Mouse (Mus musculus) cerebellum, adult (tissue): ENCODE data around the gene Fam151a.
"Not testable (repeated sequence)": the region's sequence is repeated elsewhere in the genome, so short reads cannot be mapped to it uniquely, and the experiment has no call there.

Experiments
- ATAC-seq: cut with Nextera tagmentation; 2 replicates; pipeline ENCODE4 v1.9.2; 2017; ENCODE audit warnings: mild to moderate bottlenecking, moderate library complexity, mixed read lengths; ENCODE audit not compliant: insufficient number of reproducible peaks, low FRiP score, low TSS enrichment

Fam151a gene

GRCm38 (mm10) chr4:106733636-106734035 is at the start of gene Fam151a:
Gene Fam151a, plus strand, starts transcription at chr4:106733889.
- ATAC-seq, result no peak

- no peak for ATAC-seq
These were observed 44.9 kb upstream of the Fam151a start for GRCm38 (mm10) chr4:106688636-106689296.

DNA sequence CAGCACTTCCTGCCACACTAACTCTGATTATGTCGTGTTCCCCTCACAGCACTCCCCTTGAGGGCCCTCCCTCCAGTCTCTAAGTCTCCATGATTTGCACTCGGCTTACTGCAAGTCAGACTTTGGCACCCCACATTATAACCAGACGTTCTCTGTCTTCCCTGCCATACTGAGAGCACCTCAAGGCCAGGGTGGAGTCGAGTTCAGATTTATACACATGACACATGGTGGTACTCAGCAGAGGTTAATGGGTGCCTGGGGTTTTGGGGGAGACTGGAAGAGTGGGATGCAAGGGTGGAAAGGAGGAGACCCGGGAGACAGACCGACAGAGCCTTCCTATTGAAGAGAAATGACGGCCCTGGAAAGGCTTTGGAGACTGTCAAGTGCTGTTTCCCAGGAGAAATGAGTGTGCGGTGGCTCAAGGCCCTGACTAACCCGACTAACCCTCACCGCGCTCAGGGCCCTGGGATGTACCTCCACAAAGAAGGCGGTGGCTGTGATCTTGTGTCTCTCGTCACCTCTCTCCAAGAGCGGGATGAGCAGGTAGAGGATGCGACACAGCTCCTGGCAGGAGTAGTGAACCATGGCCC is 39.8 kb upstream of the Fam151a start:
- no peak for ATAC-seq

DNA sequence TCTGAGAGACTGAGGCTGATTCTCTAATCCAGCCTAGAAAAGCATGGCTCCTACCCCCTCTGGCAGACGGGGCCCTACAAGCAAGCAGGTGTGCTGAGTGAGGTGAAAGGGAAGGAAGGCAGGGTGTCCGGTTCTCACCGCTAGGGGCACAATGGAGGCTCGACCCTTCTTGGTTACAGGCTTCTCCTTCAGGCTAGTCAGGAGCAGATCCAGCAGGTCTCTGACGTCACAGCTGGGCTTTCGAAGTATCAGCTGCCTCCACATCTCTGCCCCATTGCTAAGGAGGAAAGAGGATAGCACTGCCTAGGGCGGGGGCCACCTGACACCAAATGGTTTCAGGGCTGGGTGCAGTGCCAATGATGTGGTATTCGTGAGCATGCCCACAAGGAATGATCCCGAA is 33.7 kb upstream of the Fam151a start:
- ATAC-seq, result no peak

GRCm38 (mm10) chr4:106700798-106701197 is 32.9 kb upstream of the Fam151a start:
- no peak for ATAC-seq

DNA sequence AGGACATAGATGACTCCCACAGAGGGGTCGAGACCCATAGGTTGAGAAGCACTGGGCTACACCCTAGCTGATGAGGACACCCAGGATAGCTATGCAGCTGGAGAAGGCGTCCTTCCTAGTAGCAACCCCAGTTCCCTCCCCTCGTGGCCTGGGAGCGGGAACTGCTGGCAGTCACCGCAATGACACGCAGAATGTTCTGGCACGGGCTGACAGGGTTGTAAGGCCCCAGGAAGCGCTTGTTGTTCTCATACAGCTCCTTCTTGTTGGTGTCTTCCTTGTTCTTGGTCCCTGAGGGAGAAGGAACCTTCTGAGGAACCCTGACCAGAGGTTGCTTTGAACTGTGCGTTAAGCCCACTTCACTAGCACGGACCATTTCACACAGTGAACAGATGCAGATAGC is 29.7 kb upstream of the Fam151a start:
- no peak for ATAC-seq

- ATAC-seq, result no peak
These were observed 29.3 kb upstream of the Fam151a start for GRCm38 (mm10) chr4:106704416-106704815.

DNA sequence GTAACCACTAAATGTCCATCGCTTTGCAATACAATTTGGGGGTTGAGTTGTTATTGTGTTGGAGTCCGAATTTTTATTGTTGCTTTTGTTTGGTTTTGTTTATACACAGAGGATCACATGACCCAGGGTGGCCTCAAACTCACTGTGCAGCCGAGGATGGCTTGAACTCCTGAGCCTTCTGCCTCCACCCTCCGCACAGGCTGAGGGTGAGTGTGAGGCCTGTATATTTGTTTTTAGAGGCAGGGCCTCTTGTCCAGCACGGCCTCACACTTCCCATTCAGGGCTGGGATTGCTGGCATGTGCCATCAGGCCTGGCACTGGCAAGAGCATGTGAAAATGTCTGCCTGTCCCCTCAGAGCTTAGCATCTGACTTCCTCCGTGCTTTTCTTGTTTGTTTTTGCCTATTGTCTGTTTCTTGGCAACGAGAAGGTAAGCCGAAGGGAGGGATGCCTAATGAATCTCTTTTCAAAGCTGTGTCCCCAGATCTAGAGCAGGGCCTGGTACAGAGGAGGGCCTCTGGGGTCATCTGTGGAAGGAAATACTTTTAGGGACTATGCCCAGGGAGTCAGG is 28.5 kb upstream of the Fam151a start:
- ATAC-seq, result no peak

DNA sequence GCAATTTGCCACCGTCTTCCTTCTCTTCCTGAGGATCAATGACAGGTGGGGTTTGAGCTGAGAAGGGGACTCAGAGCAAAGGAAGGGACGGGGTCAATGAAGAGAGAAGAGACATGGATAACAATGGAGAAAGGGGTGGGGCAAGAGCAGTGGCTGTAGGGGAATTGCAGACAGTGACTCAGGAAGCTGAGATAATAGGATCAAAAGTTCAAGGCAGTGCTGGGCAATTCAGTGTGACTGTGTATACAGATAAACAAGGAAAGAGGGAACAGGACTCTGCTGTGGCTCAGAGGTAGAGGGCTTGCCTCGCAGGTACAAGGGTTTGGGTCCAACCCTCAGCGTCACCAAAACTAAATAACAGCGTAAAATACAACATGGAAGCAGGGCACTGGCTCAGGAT is 25.7 kb upstream of the Fam151a start:
- ATAC-seq, result no peak

- ATAC-seq, result peak; percentile 51; the same call in 1 of the 2 replicates
These were observed 25.3 kb upstream of the Fam151a start for GRCm38 (mm10) chr4:106708408-106708807.

DNA sequence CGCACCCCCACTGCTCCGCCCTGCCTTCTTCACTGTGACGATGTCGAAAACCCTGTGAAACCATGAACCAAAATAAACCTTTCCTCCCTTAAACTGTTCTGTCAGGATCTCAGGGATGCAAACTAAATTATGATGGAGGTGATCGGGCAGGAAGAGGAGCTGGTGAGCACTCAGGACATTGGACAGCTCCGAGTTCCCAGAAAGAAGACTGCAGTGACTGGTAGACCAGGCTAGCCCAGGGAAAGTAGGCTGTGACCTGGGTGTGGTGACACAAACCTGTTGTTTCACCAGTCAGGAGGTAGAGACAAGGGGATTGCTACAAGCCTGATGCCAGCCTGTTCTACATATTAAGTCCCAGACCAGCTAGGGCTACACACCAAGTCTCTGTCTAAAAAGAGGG is 20.1 kb upstream of the Fam151a start:
- no peak for ATAC-seq

- no peak for ATAC-seq
These were observed 13.1 kb upstream of the Fam151a start for GRCm38 (mm10) chr4:106720631-106721030.

GRCm38 (mm10) chr4:106730814-106731213 is 2.9 kb upstream of the Fam151a start, which contains the start of gene Mroh7:
Gene Mroh7, minus strand, starts transcription at chr4:106730925.
- no peak for ATAC-seq

DNA sequence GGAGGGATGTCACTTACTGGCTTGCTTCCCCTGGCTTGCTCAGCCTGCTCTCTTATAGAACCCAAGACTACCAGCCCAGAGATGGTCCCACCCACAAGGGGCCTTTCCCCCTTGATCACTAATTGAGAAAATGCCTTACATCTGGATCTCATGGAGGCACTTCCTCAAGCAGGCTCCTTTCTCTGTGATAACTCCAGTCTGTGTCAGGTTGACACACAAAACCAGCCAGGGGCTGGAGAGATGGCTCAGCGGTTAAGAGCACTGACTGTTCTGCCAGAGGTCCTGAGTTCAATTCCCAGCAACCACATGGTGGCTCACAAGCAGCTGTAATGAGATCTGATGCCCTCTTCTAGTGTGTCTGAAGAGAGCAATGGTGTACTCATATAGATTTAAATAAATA is 3.2 kb downstream of the Fam151a start:
- not testable (repeated sequence) for ATAC-seq

GRCm38 (mm10) chr4:106737904-106738303 is 4.2 kb downstream of the Fam151a start:
- ATAC-seq, result no peak

- ATAC-seq, result no peak
These were observed 12.2 kb downstream of the Fam151a start for GRCm38 (mm10) chr4:106745862-106746261.

- ATAC-seq, result no peak
These were observed 13.4 kb downstream of the Fam151a start for GRCm38 (mm10) chr4:106747001-106747580.

- ATAC-seq, result peak; percentile 69
These were observed 16.0 kb downstream of the Fam151a start for GRCm38 (mm10) chr4:106749699-106750098.

GRCm38 (mm10) chr4:106751726-106752125 is 18.0 kb downstream of the Fam151a start:
- no peak for ATAC-seq

DNA sequence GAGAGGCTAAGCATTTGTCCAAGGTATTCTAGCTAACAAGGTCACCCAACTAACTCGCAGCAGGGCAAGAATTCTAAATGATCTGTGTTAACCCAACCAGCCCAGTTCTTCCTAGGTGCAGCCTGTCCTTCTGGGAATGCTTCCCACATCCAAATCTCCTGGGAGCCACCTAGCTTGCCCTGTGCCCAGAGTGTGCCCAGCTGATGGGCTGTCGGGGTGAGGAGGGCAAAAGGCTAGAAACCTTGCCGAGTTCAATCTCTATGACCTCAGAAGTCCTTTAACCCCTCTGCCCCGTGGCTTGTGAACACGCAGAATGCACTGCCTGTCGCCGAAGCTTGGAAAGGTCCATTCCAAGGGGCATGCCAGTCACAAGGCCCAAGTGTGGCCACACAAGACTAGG is 30.5 kb downstream of the Fam151a start:
- no peak for ATAC-seq

- ATAC-seq, result no peak
These were observed 35.6 kb downstream of the Fam151a start for GRCm38 (mm10) chr4:106769306-106769705.
